Mouse (Mus musculus): ENCODE measurements at regions not wholly inside any gene's neighbourhood (a gene's known extent, or its start where the extent isn't known, plus 50 kb on each side); places are given as distances from the start of the nearest gene placed in this dataset.

DNA sequence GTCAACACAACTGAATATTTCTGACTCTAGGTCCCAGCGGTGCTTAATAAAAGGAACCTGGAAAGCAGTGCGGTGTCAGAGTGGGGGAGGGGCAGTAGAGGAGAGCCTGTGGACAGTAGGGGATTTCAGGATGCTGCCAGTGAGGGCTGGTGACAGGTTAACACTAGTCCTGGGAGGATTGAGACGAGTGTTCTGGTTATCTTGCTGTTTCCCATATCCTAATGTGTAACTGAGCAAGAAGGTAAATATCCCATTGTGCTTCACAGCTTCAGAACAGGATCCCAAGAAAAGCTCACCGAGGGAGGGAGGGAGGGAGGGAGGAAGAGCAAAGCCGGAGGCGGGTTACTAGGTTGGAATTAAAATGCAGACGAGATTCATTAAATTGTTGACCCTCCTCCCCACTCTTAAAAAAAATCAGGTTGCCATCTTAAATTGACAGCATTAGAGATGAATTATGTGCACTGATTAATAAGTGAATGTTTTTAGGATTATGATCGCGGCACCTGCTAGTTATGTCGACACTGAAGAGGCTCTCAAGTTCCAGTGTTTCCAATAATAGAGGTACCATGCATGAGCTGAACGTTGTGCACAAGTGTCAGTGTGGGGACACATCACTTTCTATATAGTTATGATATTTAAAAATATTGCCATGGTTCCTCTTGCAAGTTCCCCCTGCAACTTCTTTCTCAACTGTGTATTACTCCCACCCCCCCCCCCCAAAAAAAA, 1053.3 kb downstream of the 5730522E02Rik start:
- peak; percentile 69 for DNase-seq

DNA sequence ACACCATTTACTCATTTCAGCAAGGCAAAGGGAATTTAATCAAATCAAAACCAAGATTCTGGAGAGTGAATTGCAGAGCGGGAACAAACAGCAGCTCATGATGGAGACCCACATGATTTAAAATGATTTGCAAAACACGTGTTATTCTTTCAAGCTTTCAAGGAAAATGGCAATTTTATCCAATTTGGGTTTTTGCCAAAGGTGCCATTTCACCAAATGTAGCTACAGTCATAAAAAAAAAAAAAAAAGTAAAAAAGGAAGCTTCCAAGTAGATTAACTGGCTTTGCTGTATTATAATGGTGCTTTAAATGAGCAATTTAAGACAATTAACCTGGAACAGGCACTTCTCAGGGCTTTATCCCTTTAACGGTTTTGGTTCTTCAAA, 1052.7 kb downstream of the 5730522E02Rik start:
- DNase-seq, result no peak

DNA sequence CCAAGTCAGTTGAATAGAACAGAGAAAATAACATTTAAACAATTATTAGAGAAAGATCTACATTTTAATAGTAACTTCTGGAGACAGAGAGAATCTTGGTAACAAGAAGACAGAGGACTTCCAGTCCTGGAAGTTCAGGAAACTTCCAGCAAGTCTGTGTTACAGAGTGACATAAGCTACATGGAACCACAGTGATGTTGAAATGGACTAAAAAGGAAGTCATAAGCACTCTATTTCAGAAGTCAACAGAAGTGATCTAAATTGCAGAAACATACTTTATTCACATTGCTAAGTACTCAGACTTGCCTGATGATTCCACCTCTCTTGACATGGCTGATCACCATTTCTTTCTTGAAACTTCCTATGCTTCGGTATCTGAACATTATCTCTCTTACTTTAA, 1051.7 kb downstream of the 5730522E02Rik start:
- no peak for DNase-seq

DNA sequence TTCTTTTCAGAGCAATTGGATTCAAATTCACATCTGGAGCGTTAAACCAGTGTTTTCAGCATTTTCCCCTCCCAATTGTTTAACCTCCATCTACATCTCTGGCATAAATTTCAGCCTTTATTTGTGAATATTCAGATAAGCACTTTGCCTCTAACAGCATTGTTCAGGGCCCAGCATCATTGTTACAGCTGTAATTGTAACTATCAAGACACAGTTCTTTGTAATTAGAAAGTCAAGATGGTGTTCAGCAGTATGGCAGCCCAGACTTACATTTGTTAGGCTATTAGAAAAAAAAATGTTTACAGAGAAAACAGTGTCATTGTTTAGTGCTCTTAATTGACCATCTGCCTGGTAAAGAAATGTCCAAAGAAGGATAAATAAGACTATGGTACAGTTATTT, 1042.6 kb downstream of the 5730522E02Rik start:
- DNase-seq, result no peak

DNA sequence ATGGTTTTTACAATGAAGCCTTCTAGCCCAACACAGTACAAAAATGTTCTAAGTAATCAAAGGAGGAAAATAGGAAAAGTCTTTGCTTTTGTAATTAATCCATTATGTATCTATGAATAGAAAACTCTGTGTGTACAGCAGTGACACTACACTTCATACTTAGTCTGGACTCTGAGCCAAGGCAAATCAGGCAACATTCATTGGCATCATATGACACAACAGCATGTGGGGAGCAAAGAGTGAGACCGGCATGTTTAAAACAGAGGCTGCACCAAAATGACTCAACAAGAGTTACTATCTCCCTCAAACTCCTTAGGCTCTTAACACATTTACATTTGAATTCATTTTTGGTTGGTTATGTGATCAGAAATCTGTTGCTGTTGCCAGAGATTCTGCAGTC, 1039.5 kb downstream of the 5730522E02Rik start:
- DNase-seq, result no peak
